ENCODE assay signal across 12 mouse cellular contexts in genomic region chr6:55677326-55677725, GRCm38 (mm10). TPM values are rescaled to one million over a fixed set of nuclear protein-coding genes. Genes with fewer than 3 reads are reported as not detected.
DNase-seq lines count a peak whose midpoint lies in the region; ATAC-seq and TF ChIP-seq lines count a peak whose summit lies in the region.
"Had no signal": no experiment of that assay in that cellular context is flagged by ENCODE, and none has a peak within 500 bp of the region (broad histone marks: within the 10 kb centered on the region; RNA-seq: fewer than 3 reads in every experiment).

No protein-coding gene starts in this region.

- H3K27me3 ChIP-seq in heart, embryonic 10.5 days (ENCODE audit: insufficient read depth, poor library complexity, severe bottlenecking), result peaks cover 44% of the 10 kb centered on the region
- H3K27me3 ChIP-seq in neural tube, embryonic 11.5 days (ENCODE audit: control insufficient read depth, insufficient read depth, low read length), result 0 out of 2 replicates have a peak, but pooled peaks cover 2% of the 10 kb centered on the region
- 0 out of 2 replicates have a peak, but pooled peaks cover 4% of the 10 kb centered on the region for H3K27me3 ChIP-seq in intestine, postnatal 0 days (replicated peaks; ENCODE audit: control insufficient read depth, insufficient read depth, low read length)

- no peak for ATAC-seq in neural tube, embryonic 11.5 days (ENCODE audit: insufficient read depth, low FRiP score, low TSS enrichment)
- ATAC-seq in intestine, postnatal 0 days, result no peak

- no peak overlapping the region for H3K9ac ChIP-seq in neural tube, embryonic 11.5 days (ENCODE audit: low read length)
- no peak overlapping the region for H3K9ac ChIP-seq in intestine, postnatal 0 days (ENCODE audit: low read depth, low read length)

- peak overlapping the region; percentile 57 for H3K4me3 ChIP-seq in heart, embryonic 10.5 days
- H3K4me3 ChIP-seq in neural tube, embryonic 11.5 days (ENCODE audit: low read depth, low read length), result peak overlapping the region; percentile 34
- H3K4me3 ChIP-seq in intestine, postnatal 0 days (ENCODE audit: low read depth, low read length), result no peak overlapping the region
- no peak overlapping the region for H3K4me3 ChIP-seq in lung, adult 2 months (replicated peaks; ENCODE audit: extremely low read depth, low read depth, low read length)

- no peak for DNase-seq in heart, embryonic 10.5 days (ENCODE audit: low spot score)
- DNase-seq in heart, postnatal 14 days, result no peak
- DNase-seq in neural tube, embryonic 11.5 days (ENCODE audit: low spot score), result no peak
- no peak for DNase-seq in neural tube, embryonic 10.5 days (ENCODE audit: extremely low spot score, low spot score)
- DNase-seq in gastrocnemius, postnatal 25 days, result no peak
- no peak for DNase-seq in kidney, adult 11 months
- no peak for DNase-seq in lung, adult 2 months

- no peak overlapping the region for H3K27ac ChIP-seq in heart, embryonic 10.5 days
- H3K27ac ChIP-seq in neural tube, embryonic 11.5 days (ENCODE audit: low read depth, low read length), result no peak overlapping the region
- no peak overlapping the region for H3K27ac ChIP-seq in intestine, postnatal 0 days (ENCODE audit: low read depth, low read length)

- H3K9me3 ChIP-seq in heart, embryonic 10.5 days, result no peaks in the 10 kb centered on the region
- H3K9me3 ChIP-seq in neural tube, embryonic 11.5 days (ENCODE audit: control insufficient read depth, low read length), result no peaks in the 10 kb centered on the region
- no peaks in the 10 kb centered on the region for H3K9me3 ChIP-seq in intestine, postnatal 0 days (ENCODE audit: control insufficient read depth)

- peak overlapping the region; percentile 59 for H3K4me2 ChIP-seq in neural tube, embryonic 11.5 days (ENCODE audit: low read depth)
- 0 out of 2 replicates have a peak overlapping the region, but pooled peaks have one; percentile 24 for H3K4me2 ChIP-seq in intestine, postnatal 0 days (replicated peaks; ENCODE audit: low read depth)

- peaks cover 7% of the 10 kb centered on the region for H3K4me1 ChIP-seq in heart, embryonic 10.5 days
- H3K4me1 ChIP-seq in neural tube, embryonic 11.5 days (ENCODE audit: control insufficient read depth, insufficient read depth, low read length), result peaks cover 3% of the 10 kb centered on the region; the same call in 1 of the 2 replicates
- no peaks in the 10 kb centered on the region for H3K4me1 ChIP-seq in intestine, postnatal 0 days (replicated peaks; ENCODE audit: control insufficient read depth, insufficient read depth, low read length)
- H3K4me1 ChIP-seq in lung, adult 2 months (ENCODE audit: control insufficient read depth, insufficient read depth, low read length), result no peaks in the 10 kb centered on the region

- 26% methylated on average over 8 of the region's 8 CpGs for WGBS in heart, embryonic 10.5 days
- 23% methylated on average over 8 of the region's 8 CpGs for WGBS in neural tube, embryonic 11.5 days
- WGBS in intestine, postnatal 0 days, result 26% methylated on average over 8 of the region's 8 CpGs
- 22% methylated on average over 8 of the region's 8 CpGs for WGBS in lung, adult 2 months

- intact Hi-C loops in heart, postnatal 14 days (cut with DNase I), result loop anchor here (10.0 kb wide), 1 partner anchor 133 kb away; no protein-coding TSS in a partner anchor

- no peak for TF ChIP-seq POLR2A in lung, adult 2 months (IDR thresholded peaks at IDR 0.05; ENCODE audit: borderline replicate concordance, extremely low read depth, low read depth, low read length)

- TF ChIP-seq CTCF in intestine, postnatal 0 days (IDR thresholded peaks at IDR 0.05; ENCODE audit: low read depth), result no peak
- TF ChIP-seq CTCF in lung, adult 2 months (IDR thresholded peaks at IDR 0.05; ENCODE audit: insufficient read depth, low read length), result no peak

- H3K36me3 ChIP-seq in heart, embryonic 10.5 days, result no peaks in the 10 kb centered on the region
- no peaks in the 10 kb centered on the region for H3K36me3 ChIP-seq in neural tube, embryonic 11.5 days (ENCODE audit: control insufficient read depth, insufficient read depth, low read length)
- H3K36me3 ChIP-seq in intestine, postnatal 0 days (ENCODE audit: control insufficient read depth, insufficient read depth), result no peaks in the 10 kb centered on the region

RNA-seq across cellular contexts. Expression of gene Neurod6, which starts 3.7 kb away (rescaled TPM):
- polyA plus RNA-seq in heart, embryonic 10.5 days (2016; fragmentation: Nextera tagmentation; extraction: Ambion mirVana), result not detected in 2 replicates
- total RNA-seq in heart, postnatal 14 days (2021), result not detected
- 0.93 and 1.2 TPM in 2 replicates for polyA plus RNA-seq in neural tube, embryonic 11.5 days (2014; fragmentation: Nextera tagmentation; extraction: Ambion mirVana)
- polyA plus RNA-seq in intestine, postnatal 0 days (2015; fragmentation: Nextera tagmentation; extraction: Ambion mirVana), result 0.82 and 0.99 TPM in 2 replicates
- not detected for total RNA-seq in gastrocnemius, postnatal 25 days (2021)
- not detected in 2 replicates for polyA plus RNA-seq in lung, adult 2 months (2012; rRNA removed)
- total RNA-seq: common myeloid progenitor, adult 5-6 weeks; megakaryocyte progenitor cell, adult 5-6 weeks had no signal
- polyA plus RNA-seq: C2C12; small intestine, adult 2 months had no signal

Comparison
In these comparisons a context has a peak if more than half of its experiments do, and no peak if none do; other contexts are left out.
1. H3K4me3 ChIP-seq: peak in heart, embryonic 10.5 days (single experiment) and neural tube, embryonic 11.5 days (single experiment); none in intestine, postnatal 0 days (single experiment) and lung, adult 2 months (single experiment).